Mouse (Mus musculus): ENCODE results near the gene Hs2st1. TPM values are rescaled to one million over a fixed set of nuclear protein-coding genes. Genes with fewer than 3 reads are reported as not detected.

Gene Hs2st1
- polyA plus RNA-seq, 1 experiment from 2014 or later: 1.6 TPM

GRCm38 (mm10) chr3:144550659-144551058 is 19.3 kb downstream of the Hs2st1 start:
- Histone ChIP-seq H3K9ac (ENCODE audit: low read depth, low read length) (no peak overlapping the region), H3K36me3 (ENCODE audit: control insufficient read depth, insufficient read depth) (no peaks in the 10 kb centered on the region), H3K27ac (ENCODE audit: low read length) (no peak overlapping the region), H3K9me3 (replicated peaks; ENCODE audit: control insufficient read depth, low read length) (no peaks in the 10 kb centered on the region), H3K4me1 (ENCODE audit: control insufficient read depth, low read depth, low read length) (peaks cover 3% of the 10 kb centered on the region; the same call in 1 of the 2 replicates), H3K27me3 (ENCODE audit: control insufficient read depth, insufficient read depth, low read depth, low read length) (no peaks in the 10 kb centered on the region), H3K4me2 (ENCODE audit: low read depth, low read length) (no peak overlapping the region), H3K4me3 (ENCODE audit: low read depth, low read length) (no peak overlapping the region)
- ATAC-seq (ENCODE audit: low read depth): no peak
- WGBS (ENCODE audit: insufficient replicate concordance): 74% methylated on average over 5 of the region's 5 CpGs

GRCm38 (mm10) chr3:144550036-144550435 is 19.9 kb downstream of the Hs2st1 start:
- no peak overlapping the region for H3K9ac ChIP-seq (ENCODE audit: low read depth, low read length)
- 84% methylated on average over 5 of the region's 5 CpGs for WGBS (ENCODE audit: insufficient replicate concordance)
- H3K36me3 ChIP-seq (ENCODE audit: control insufficient read depth, insufficient read depth): no peaks in the 10 kb centered on the region
- H3K27ac ChIP-seq (ENCODE audit: low read length): no peak overlapping the region
- peaks cover 3% of the 10 kb centered on the region; the same call in 1 of the 2 replicates for H3K4me1 ChIP-seq (ENCODE audit: control insufficient read depth, low read depth, low read length)
- H3K27me3 ChIP-seq (ENCODE audit: control insufficient read depth, insufficient read depth, low read depth, low read length): no peaks in the 10 kb centered on the region
- no peak for ATAC-seq (ENCODE audit: low read depth)
- no peaks in the 10 kb centered on the region for H3K9me3 ChIP-seq (replicated peaks; ENCODE audit: control insufficient read depth, low read length)
- no peak overlapping the region for H3K4me2 ChIP-seq (ENCODE audit: low read depth, low read length)
- H3K4me3 ChIP-seq (ENCODE audit: low read depth, low read length): no peak overlapping the region

DNA sequence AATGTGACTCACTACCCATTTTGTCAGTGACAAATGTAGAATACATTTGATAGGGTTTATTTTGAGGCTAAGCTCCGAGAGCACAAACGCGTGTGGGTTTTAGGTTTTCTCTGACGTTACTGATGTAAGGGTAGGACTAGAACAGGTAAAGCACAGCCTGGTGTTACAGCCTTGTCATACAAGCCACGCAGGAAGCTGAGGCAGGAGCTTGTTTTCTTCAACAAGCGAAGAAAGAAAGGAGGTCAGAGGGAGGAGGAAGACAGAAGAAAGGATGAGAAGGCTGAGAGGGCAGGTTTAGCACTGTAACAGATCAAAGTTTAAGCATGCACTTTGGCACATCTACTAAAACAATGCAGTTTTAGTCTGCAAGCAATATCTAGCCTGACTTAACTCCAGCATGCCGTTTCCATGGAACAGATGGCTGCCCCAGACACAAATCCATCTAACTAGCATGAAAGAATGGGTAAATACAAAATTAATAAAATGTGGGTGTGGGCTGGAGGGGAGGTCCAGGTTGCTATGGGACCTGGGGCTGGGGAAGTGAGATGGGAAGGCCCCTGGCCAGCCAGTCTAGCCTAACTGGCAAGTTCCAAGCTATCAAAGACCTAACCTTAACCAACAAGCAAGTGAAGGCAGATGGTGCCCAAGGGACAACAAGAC is 21.7 kb downstream of the Hs2st1 start:
- Histone ChIP-seq H3K27me3 (ENCODE audit: control insufficient read depth, insufficient read depth, low read depth, low read length) (no peaks in the 10 kb centered on the region), H3K27ac (ENCODE audit: low read length) (no peak overlapping the region), H3K4me3 (ENCODE audit: low read depth, low read length) (no peak overlapping the region), H3K4me1 (ENCODE audit: control insufficient read depth, low read depth, low read length) (no peaks in the 10 kb centered on the region), H3K36me3 (ENCODE audit: control insufficient read depth, insufficient read depth) (no peaks in the 10 kb centered on the region), H3K4me2 (ENCODE audit: low read depth, low read length) (no peak overlapping the region), H3K9ac (ENCODE audit: low read depth, low read length) (no peak overlapping the region), H3K9me3 (replicated peaks; ENCODE audit: control insufficient read depth, low read length) (no peaks in the 10 kb centered on the region)
- 68% methylated on average over 7 of the region's 7 CpGs for WGBS (ENCODE audit: insufficient replicate concordance)
- ATAC-seq (ENCODE audit: low read depth): no peak

GRCm38 (mm10) chr3:144546490-144546889 is 23.5 kb downstream of the Hs2st1 start:
- Histone ChIP-seq H3K9ac (ENCODE audit: low read depth, low read length) (no peak overlapping the region), H3K27me3 (ENCODE audit: control insufficient read depth, insufficient read depth, low read depth, low read length) (no peaks in the 10 kb centered on the region), H3K9me3 (replicated peaks; ENCODE audit: control insufficient read depth, low read length) (no peaks in the 10 kb centered on the region), H3K4me3 (ENCODE audit: low read depth, low read length) (no peak overlapping the region), H3K4me1 (ENCODE audit: control insufficient read depth, low read depth, low read length) (no peaks in the 10 kb centered on the region; the same call in 1 of the 2 replicates), H3K36me3 (ENCODE audit: control insufficient read depth, insufficient read depth) (no peaks in the 10 kb centered on the region), H3K4me2 (ENCODE audit: low read depth, low read length) (no peak overlapping the region), H3K27ac (ENCODE audit: low read length) (no peak overlapping the region)
- ATAC-seq (ENCODE audit: low read depth): no peak
- 27% methylated on average over 4 of the region's 4 CpGs for WGBS (ENCODE audit: insufficient replicate concordance)

- no peaks in the 10 kb centered on the region for H3K36me3 ChIP-seq (ENCODE audit: control insufficient read depth, insufficient read depth)
- H3K27me3 ChIP-seq (ENCODE audit: control insufficient read depth, insufficient read depth, low read depth, low read length): no peaks in the 10 kb centered on the region
- no peak overlapping the region for H3K4me2 ChIP-seq (ENCODE audit: low read depth, low read length)
- ATAC-seq (ENCODE audit: low read depth): no peak
- H3K9ac ChIP-seq (ENCODE audit: low read depth, low read length): no peak overlapping the region
- WGBS (ENCODE audit: insufficient replicate concordance): 66% methylated on average over 4 of the region's 4 CpGs
- no peaks in the 10 kb centered on the region; the same call in 1 of the 2 replicates for H3K4me1 ChIP-seq (ENCODE audit: control insufficient read depth, low read depth, low read length)
- no peak overlapping the region for H3K4me3 ChIP-seq (ENCODE audit: low read depth, low read length)
- H3K27ac ChIP-seq (ENCODE audit: low read length): no peak overlapping the region
- H3K9me3 ChIP-seq (replicated peaks; ENCODE audit: control insufficient read depth, low read length): no peaks in the 10 kb centered on the region
Observed at GRCm38 (mm10) chr3:144545832-144546231, 24.1 kb downstream of the Hs2st1 start.

DNA sequence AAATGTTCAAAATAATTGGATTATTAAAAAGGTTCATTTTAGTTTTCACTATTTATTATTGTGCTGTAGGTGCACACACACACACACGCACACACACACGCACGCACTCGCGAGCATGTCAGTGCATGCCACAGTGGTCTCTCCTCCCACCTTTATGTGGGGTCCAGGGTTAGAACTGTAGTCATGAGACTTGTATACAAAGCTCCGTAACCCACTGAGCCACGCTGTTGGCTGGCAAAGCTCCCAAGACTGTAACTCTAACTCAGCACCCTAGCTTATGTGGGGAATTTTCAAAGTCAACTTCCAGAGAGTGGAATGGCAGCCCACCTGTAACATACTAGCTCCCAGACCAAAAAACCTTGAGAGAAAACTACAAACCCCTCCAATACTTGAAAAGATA is 24.8 kb downstream of the Hs2st1 start:
- Histone ChIP-seq H3K27me3 (ENCODE audit: control insufficient read depth, insufficient read depth, low read depth, low read length) (no peaks in the 10 kb centered on the region), H3K9me3 (replicated peaks; ENCODE audit: control insufficient read depth, low read length) (no peaks in the 10 kb centered on the region), H3K4me3 (ENCODE audit: low read depth, low read length) (no peak overlapping the region), H3K4me1 (ENCODE audit: control insufficient read depth, low read depth, low read length) (no peaks in the 10 kb centered on the region; the same call in 1 of the 2 replicates), H3K36me3 (ENCODE audit: control insufficient read depth, insufficient read depth) (no peaks in the 10 kb centered on the region), H3K4me2 (ENCODE audit: low read depth, low read length) (no peak overlapping the region), H3K9ac (ENCODE audit: low read depth, low read length) (no peak overlapping the region), H3K27ac (ENCODE audit: low read length) (no peak overlapping the region)
- WGBS (ENCODE audit: insufficient replicate concordance): 87% methylated on average over 7 of the region's 7 CpGs
- no peak for ATAC-seq (ENCODE audit: low read depth)

DNA sequence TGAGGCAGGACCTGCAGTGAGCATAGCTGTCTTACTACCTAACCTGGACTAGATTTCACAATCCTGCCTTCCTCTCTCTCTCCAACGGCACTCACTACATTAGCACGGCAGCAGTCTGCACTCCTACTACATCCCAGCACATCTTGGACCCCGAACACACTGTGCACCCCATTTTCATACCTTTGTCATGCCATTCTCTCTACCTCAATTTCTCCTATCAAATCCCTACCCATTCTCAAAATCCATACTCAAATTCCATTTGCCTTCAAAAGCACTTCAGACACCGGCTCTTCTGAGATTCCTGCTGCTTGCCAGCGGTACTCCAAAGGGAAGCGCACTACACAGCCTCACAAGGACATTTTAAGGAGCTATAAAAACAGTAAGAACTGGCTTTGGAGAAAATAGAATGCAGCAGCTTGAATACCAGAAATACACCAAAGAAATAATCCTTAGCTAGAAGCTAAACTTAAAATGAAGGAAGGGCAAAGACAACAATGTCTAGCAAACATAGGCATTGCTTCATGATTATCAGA is 28.0 kb downstream of the Hs2st1 start:
- Histone ChIP-seq H3K9me3 (replicated peaks; ENCODE audit: control insufficient read depth, low read length) (no peaks in the 10 kb centered on the region), H3K4me2 (ENCODE audit: low read depth, low read length) (no peak overlapping the region), H3K27me3 (ENCODE audit: control insufficient read depth, insufficient read depth, low read depth, low read length) (no peaks in the 10 kb centered on the region), H3K9ac (ENCODE audit: low read depth, low read length) (no peak overlapping the region), H3K27ac (ENCODE audit: low read length) (no peak overlapping the region), H3K4me1 (ENCODE audit: control insufficient read depth, low read depth, low read length) (no peaks in the 10 kb centered on the region; the same call in 1 of the 2 replicates), H3K36me3 (ENCODE audit: control insufficient read depth, insufficient read depth) (no peaks in the 10 kb centered on the region), H3K4me3 (ENCODE audit: low read depth, low read length) (no peak overlapping the region)
- ATAC-seq (ENCODE audit: low read depth): no peak
- 78% methylated on average over 6 of the region's 6 CpGs for WGBS (ENCODE audit: insufficient replicate concordance)

- Histone ChIP-seq H3K27ac (ENCODE audit: low read length) (no peak overlapping the region), H3K9me3 (replicated peaks; ENCODE audit: control insufficient read depth, low read length) (no peaks in the 10 kb centered on the region), H3K4me2 (ENCODE audit: low read depth, low read length) (no peak overlapping the region), H3K27me3 (ENCODE audit: control insufficient read depth, insufficient read depth, low read depth, low read length) (no peaks in the 10 kb centered on the region), H3K4me1 (ENCODE audit: control insufficient read depth, low read depth, low read length) (no peaks in the 10 kb centered on the region; the same call in 1 of the 2 replicates), H3K9ac (ENCODE audit: low read depth, low read length) (no peak overlapping the region), H3K4me3 (ENCODE audit: low read depth, low read length) (no peak overlapping the region), H3K36me3 (ENCODE audit: control insufficient read depth, insufficient read depth) (no peaks in the 10 kb centered on the region)
- WGBS (ENCODE audit: insufficient replicate concordance): 75% methylated on average over 3 of the region's 3 CpGs
- ATAC-seq (ENCODE audit: low read depth): no peak
Observed at GRCm38 (mm10) chr3:144540805-144541204, 29.2 kb downstream of the Hs2st1 start.

- WGBS (ENCODE audit: insufficient replicate concordance): 64% methylated on average over 3 of the region's 3 CpGs
- Histone ChIP-seq H3K27ac (ENCODE audit: low read length) (no peak overlapping the region), H3K9ac (ENCODE audit: low read depth, low read length) (no peak overlapping the region)
Observed at GRCm38 (mm10) chr3:144539051-144539450, 30.9 kb downstream of the Hs2st1 start.

More at GRCm38 (mm10) chr3:144539051-144539450, 30.9 kb downstream of the Hs2st1 start:
- no peak for ATAC-seq (ENCODE audit: low read depth)
- Histone ChIP-seq H3K36me3 (ENCODE audit: control insufficient read depth, insufficient read depth) (no peaks in the 10 kb centered on the region), H3K9me3 (replicated peaks; ENCODE audit: control insufficient read depth, low read length) (no peaks in the 10 kb centered on the region), H3K4me1 (ENCODE audit: control insufficient read depth, low read depth, low read length) (no peaks in the 10 kb centered on the region; the same call in 1 of the 2 replicates), H3K4me3 (ENCODE audit: low read depth, low read length) (no peak overlapping the region), H3K4me2 (ENCODE audit: low read depth, low read length) (no peak overlapping the region), H3K27me3 (ENCODE audit: control insufficient read depth, insufficient read depth, low read depth, low read length) (no peaks in the 10 kb centered on the region)

All from liver, embryonic 16.5 days (tissue).